Mouse (Mus musculus) intestine, embryonic 14.5 days (tissue): ENCODE measurements around the gene Ugt1a8. TPM values are rescaled to one million over a fixed set of nuclear protein-coding genes. Genes with fewer than 3 reads are reported as not detected.

ENCODE experiments used
- ATAC-seq: fragments of 200-750 bp; cut with Nextera tagmentation; replicated peaks from 2 replicates; pipeline ENCODE4 v1.8.0; 2017; ENCODE audit warnings: low read depth, moderate number of reproducible peaks, moderate TSS enrichment, moderate library complexity; ENCODE audit not compliant: low FRiP score, low TSS enrichment
- DNase-seq: peaks from one replicate; pipeline ENCODE4 v3.0.0-alpha.2; 2018; ENCODE audit warnings: low spot score
- H3K27ac ChIP-seq: fragments of 300-500 bp; sonication (generic); 2 replicates; pipeline ENCODE4 v1.5.1; 2014; ENCODE audit warnings: low read depth, mild to moderate bottlenecking, control low read depth
- H3K27me3 ChIP-seq: fragments of 300-500 bp; sonication (generic); replicated peaks from 2 replicates; pipeline ENCODE4 v1.6.1; 2014; ENCODE audit warnings: low read length, control low read depth; ENCODE audit not compliant: control insufficient read depth, insufficient read depth
- H3K36me3 ChIP-seq: fragments of 300-500 bp; sonication (generic); 2 replicates; pipeline ENCODE4 v1.6.1; 2014; ENCODE audit warnings: low read length, control low read depth; ENCODE audit not compliant: control insufficient read depth, insufficient read depth
- H3K4me1 ChIP-seq: fragments of 300-500 bp; sonication (generic); replicated peaks from 2 replicates; pipeline ENCODE4 v1.6.1; 2014; ENCODE audit warnings: low read length, control low read depth, mixed read lengths; ENCODE audit not compliant: control insufficient read depth, insufficient read depth
- H3K4me2 ChIP-seq: fragments of 300-500 bp; sonication (generic); 2 replicates; pipeline ENCODE4 v1.6.1; 2014; ENCODE audit warnings: low read length
- H3K4me3 ChIP-seq: fragments of 300-500 bp; sonication (generic); 2 replicates; pipeline ENCODE4 v1.5.1; 2014; ENCODE audit warnings: low read depth, low read length, control low read depth, mixed read lengths
- H3K9ac ChIP-seq: fragments of 300-500 bp; sonication (generic); 2 replicates; pipeline ENCODE4 v1.6.1; 2014; ENCODE audit warnings: mild to moderate bottlenecking, low read length
- H3K9me3 ChIP-seq: fragments of 300-500 bp; sonication (generic); 2 replicates; pipeline ENCODE4 v1.6.1; 2016; ENCODE audit warnings: low read length, control low read depth; ENCODE audit not compliant: control insufficient read depth
- WGBS: fragments of 180-500 bp; shearing (Covaris S2); extraction: QIAGEN DNeasy Blood & Tissue Kit; methylation state at CpG from one replicate; pipeline ENCODE4 v1.1.7; 2014; 5-methylcytosine and 5-hydroxymethylcytosine counted together
- polyA plus RNA-seq: library from polyadenylated mRNA; unstranded; fragments of >200 nt; fragmentation: Nextera tagmentation; extraction: Ambion mirVana; gene quantifications from 2 replicates; pipeline ENCODE4 v1.2.1, GENCODE M21; 2014

Ugt1a8 gene
- polyA plus RNA-seq, 1 experiment from 2014 or later = not detected

DNA sequence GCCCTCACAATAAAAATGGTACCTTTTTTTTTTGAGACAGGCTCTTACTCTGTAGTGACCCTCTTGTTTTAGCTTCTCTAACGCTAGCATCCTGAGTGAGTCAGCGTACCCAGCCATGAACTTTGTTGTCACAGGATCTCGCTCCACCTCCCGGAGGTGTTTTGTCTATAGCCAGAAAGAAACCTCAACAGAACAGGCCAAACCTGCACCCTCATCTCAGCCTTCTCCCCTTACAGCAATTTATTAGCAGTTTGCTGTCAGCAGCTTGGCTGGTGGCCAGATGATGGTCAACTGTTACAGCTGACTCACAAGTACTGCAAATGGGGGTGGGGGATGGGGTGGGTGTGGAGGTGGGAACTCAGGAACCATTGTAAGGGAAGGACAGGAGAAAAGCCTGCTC lies 174.6 kb downstream of the Ugt1a8 start:
- no peaks in the 10 kb centered on the region for H3K27me3 ChIP-seq
- peaks cover 2% of the 10 kb centered on the region for H3K9me3 ChIP-seq
- no peak overlapping the region for H3K4me3 ChIP-seq
- no peaks in the 10 kb centered on the region; the same call in 1 of the 2 replicates for H3K4me1 ChIP-seq
- ATAC-seq = peak; percentile 3; the same call in 1 of the 2 replicates
- H3K36me3 ChIP-seq = peaks cover 79% of the 10 kb centered on the region
- H3K9ac ChIP-seq = no peak overlapping the region
- H3K4me2 ChIP-seq = no peak overlapping the region
- DNase-seq = peak; percentile 86
- no peak overlapping the region for H3K27ac ChIP-seq
- WGBS = 70% methylated on average over 4 of the region's 4 CpGs

DNA sequence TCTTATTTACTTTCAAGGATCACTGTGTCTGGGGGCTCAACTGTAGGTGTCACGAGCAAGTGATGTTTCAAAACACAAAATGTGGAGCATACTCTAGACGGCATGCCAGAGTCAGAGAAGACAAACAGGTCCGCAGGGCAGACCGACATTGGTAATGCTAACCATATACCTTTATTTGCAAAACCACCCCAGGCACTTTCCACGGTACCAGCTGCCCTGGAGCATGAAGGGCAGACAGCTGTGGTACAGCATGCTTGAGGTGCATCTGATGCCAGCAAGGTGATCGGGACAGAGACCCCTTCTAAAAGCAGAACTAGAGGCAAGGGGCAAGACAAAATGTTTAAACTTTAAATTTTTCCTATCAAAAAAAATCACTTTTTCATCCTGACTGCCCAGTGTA lies 175.3 kb downstream of the Ugt1a8 start:
- Histone ChIP-seq H3K9me3 (no peaks in the 10 kb centered on the region), H3K4me3 (no peak overlapping the region), H3K36me3 (peaks cover 86% of the 10 kb centered on the region), H3K4me2 (no peak overlapping the region), H3K9ac (no peak overlapping the region), H3K4me1 (no peaks in the 10 kb centered on the region; the same call in 1 of the 2 replicates), H3K27ac (no peak overlapping the region), H3K27me3 (no peaks in the 10 kb centered on the region)
- ATAC-seq (no peak), DNase-seq (no peak)
- WGBS = 72% methylated on average over 6 of the region's 6 CpGs

DNA sequence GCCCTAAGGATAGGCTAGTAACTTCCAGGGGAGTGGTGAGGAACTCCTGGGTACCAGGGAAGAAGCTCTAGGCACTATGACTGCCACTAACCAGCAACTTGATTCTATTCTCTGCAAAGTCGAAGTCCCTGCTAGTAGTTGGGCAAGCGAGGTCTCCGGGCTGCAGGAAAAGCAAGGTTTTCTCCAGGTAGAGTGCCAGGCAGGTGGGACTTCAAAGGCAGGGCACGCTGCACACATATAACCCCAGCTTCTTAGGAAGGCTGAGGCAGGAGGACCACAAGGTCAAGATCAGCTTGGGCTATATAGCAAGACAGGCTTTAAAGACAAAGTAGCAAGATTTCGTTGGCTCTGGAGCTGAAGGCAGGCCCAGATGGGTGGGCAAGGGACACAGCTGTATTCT lies 176.2 kb downstream of the Ugt1a8 start:
- Histone ChIP-seq H3K27ac (no peak overlapping the region), H3K27me3 (no peaks in the 10 kb centered on the region), H3K36me3 (peaks cover 94% of the 10 kb centered on the region), H3K9ac (no peak overlapping the region), H3K4me1 (no peaks in the 10 kb centered on the region; the same call in 1 of the 2 replicates), H3K9me3 (no peaks in the 10 kb centered on the region), H3K4me2 (no peak overlapping the region), H3K4me3 (no peak overlapping the region)
- 90% methylated on average over 5 of the region's 5 CpGs for WGBS
- ATAC-seq = no peak
- no peak for DNase-seq

DNA sequence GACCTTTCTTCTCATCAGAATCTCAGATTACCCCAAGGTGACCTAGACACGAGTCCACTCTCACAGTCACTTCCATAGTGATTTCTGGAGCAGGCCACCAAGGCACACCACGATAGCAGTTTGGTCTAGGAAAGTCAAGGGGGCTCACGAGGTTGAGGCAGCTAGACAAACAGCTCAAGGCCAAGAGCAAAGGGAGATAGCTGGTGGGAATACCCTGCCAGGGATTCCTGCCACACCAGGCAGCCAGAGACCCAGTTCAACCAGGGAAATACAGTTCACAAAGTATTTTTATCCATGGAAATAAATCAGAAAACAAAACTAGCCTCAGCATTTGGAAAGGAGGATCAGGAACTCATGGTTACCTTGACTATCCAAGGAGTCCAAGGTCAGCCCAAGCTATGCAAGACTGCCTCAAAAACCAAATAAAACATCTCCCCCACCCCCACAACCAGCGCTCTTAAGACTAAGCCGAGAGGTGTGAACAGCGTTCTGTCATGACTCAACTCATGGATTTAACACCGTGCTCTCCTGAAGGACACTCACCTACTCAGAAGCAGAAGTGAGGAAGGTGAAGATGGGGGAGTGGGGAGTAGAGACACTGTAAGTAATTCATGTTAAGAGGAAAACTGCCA lies 176.7 kb downstream of the Ugt1a8 start:
- no peak for ATAC-seq
- 87% methylated on average over 7 of the region's 7 CpGs for WGBS

DNA sequence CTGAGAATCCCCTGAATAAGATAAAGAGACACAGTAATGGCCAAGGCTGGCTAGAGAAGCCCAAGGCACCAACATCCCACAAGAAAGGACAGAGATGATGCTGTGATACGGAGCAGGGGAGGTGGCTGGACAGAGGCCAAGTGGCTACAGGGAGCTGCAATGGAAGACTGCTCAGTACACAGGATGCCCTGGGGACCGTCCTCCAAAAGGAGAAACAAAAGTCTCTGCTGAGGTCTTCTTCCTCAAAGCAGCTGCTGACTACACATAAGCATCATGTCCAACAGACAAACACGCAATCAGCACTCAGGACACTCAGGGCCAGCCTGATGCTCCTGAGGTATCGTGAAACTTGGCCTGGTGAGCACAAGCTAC lies 177.2 kb downstream of the Ugt1a8 start:
- Histone ChIP-seq H3K27me3 (no peaks in the 10 kb centered on the region), H3K27ac (no peak overlapping the region), H3K4me2 (no peak overlapping the region), H3K9me3 (no peaks in the 10 kb centered on the region), H3K36me3 (peaks cover 100% of the 10 kb centered on the region), H3K4me1 (no peaks in the 10 kb centered on the region; the same call in 1 of the 2 replicates), H3K9ac (no peak overlapping the region), H3K4me3 (no peak overlapping the region)
- ATAC-seq = no peak
- 79% methylated on average over 4 of the region's 4 CpGs for WGBS
- DNase-seq = no peak

More for the DNA sequence above, 176.7 kb downstream of the Ugt1a8 start:
- no peak overlapping the region for H3K4me2 ChIP-seq
- no peaks in the 10 kb centered on the region for H3K27me3 ChIP-seq
- no peak overlapping the region for H3K4me3 ChIP-seq
- H3K9me3 ChIP-seq = no peaks in the 10 kb centered on the region
- H3K27ac ChIP-seq = no peak overlapping the region
- DNase-seq = no peak
- H3K36me3 ChIP-seq = peaks cover 100% of the 10 kb centered on the region
- no peaks in the 10 kb centered on the region; the same call in 1 of the 2 replicates for H3K4me1 ChIP-seq
- H3K9ac ChIP-seq = no peak overlapping the region

DNA sequence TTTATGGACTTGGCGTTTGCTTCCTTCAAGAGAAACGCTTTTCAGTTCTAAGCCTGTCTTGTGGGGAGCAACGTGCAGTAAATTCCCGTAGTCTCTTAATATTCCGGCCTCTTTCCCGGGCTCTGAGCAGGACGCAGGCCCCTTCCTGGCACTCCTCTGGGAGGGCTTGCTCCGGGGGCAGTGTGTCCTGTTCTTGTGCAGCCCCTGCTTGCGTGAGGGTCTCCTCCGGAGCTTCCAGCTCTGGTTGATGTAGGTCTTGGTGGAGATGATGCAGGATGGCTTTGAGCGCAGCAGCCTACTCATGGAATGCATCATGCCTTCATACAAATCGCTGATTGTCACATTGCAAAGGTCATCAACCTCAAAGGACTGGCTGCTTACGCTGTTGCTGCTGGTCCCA lies 178.5 kb downstream of the Ugt1a8 start:
- H3K27ac ChIP-seq = no peak overlapping the region
- ATAC-seq (no peak), DNase-seq (no peak)
- no peaks in the 10 kb centered on the region; the same call in 1 of the 2 replicates for H3K4me1 ChIP-seq
- H3K27me3 ChIP-seq = no peaks in the 10 kb centered on the region
- peaks cover 91% of the 10 kb centered on the region for H3K36me3 ChIP-seq
- H3K9ac ChIP-seq = no peak overlapping the region
- no peak overlapping the region for H3K4me3 ChIP-seq
- 91% methylated on average over 13 of the region's 13 CpGs for WGBS
- no peak overlapping the region for H3K4me2 ChIP-seq
- no peaks in the 10 kb centered on the region for H3K9me3 ChIP-seq

DNA sequence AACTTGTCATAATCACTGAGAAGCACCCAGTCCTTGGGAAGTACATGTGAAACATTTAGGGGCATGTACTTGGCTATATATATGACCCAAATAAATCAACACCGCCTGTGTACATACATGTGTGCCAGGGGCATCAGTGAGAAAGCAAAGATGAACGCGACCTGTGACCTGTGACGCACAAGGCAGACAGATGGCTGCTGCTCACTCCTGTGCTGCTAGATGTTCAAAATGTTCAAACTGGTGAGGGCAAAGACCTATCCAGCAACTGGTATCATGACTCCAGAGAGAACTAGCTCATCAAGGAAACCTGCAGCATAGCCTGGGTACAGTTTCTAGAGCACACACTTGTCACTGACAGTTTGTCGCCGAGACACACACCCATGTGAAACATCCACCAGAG lies 179.9 kb downstream of the Ugt1a8 start:
- no peak for ATAC-seq
- no peak overlapping the region for H3K9ac ChIP-seq
- H3K36me3 ChIP-seq = peaks cover 91% of the 10 kb centered on the region
- DNase-seq = no peak
- H3K4me2 ChIP-seq = no peak overlapping the region
- no peaks in the 10 kb centered on the region; the same call in 1 of the 2 replicates for H3K4me1 ChIP-seq
- no peak overlapping the region for H3K4me3 ChIP-seq
- H3K27ac ChIP-seq = no peak overlapping the region
- 93% methylated on average over 6 of the region's 6 CpGs for WGBS
- no peaks in the 10 kb centered on the region for H3K27me3 ChIP-seq
- H3K9me3 ChIP-seq = no peaks in the 10 kb centered on the region

DNA sequence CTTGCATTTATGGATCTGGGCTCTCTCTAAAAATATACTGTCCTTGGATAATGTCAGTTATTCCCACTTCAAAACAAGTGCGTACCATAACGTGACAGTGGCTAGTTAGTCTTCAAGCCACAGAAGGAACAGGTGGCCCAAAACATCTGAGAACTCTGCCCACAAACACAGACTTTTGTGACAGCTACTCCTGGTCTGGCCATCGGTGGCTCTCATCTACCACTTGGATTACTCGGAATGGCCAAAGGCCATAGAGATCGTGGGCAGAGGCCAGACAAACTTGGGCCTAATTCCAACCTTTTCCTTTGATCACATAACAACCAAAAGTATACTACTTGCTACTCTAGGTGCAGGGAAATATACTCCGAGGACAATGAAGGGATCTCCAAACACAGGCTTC lies 180.5 kb downstream of the Ugt1a8 start:
- WGBS = 88% methylated on average over 6 of the region's 6 CpGs
- H3K27me3 ChIP-seq = no peaks in the 10 kb centered on the region
- H3K27ac ChIP-seq = no peak overlapping the region
- ATAC-seq (no peak), DNase-seq (no peak)
- peaks cover 91% of the 10 kb centered on the region for H3K36me3 ChIP-seq
- H3K9ac ChIP-seq = no peak overlapping the region
- no peak overlapping the region for H3K4me2 ChIP-seq
- H3K4me1 ChIP-seq = no peaks in the 10 kb centered on the region
- no peak overlapping the region for H3K4me3 ChIP-seq
- no peaks in the 10 kb centered on the region for H3K9me3 ChIP-seq
